Mouse (Mus musculus): ENCODE measurements around the gene Mthfr. TPM values are rescaled to one million over a fixed set of nuclear protein-coding genes. Genes with fewer than 3 reads are reported as not detected.

The Mthfr gene
- polyA plus RNA-seq, 1 experiment from 2014 or later: 34.5 TPM

DNA sequence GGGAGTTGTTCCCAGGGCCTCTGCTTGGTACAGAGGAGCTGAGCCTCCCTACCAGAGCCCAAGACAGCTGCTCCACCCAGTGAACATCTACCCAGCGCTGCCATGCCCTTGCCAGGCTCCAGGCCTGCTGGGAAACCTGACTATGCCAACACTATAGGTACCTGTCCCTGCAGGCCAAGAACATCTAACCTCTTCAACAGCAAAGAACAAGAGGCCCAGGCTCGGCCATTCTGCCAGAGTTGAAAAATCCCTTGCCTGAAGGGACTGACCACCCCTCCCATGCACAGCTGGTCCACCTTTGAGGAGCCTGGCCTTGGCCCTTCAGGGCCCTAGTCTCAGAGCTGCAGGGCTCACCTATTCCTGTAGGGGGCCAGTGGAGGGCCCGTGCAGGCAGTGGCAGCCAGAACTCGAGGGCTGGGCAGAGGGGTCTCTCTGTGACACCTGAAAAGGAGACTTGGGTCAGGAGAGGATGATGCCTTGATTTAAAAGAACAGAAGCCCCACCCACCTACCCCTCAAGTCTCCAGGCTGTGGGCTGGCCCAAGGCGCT is 18.9 kb downstream of the Mthfr start:
- no peak overlapping the region for H3K4me3 ChIP-seq
- H3K27me3 ChIP-seq: no peaks in the 10 kb centered on the region
- ATAC-seq (ENCODE audit: low FRiP score): no peak
- no peaks in the 10 kb centered on the region for H3K4me1 ChIP-seq
- peaks cover 63% of the 10 kb centered on the region for H3K36me3 ChIP-seq
- no peaks in the 10 kb centered on the region for H3K9me3 ChIP-seq (replicated peaks)
- no peak overlapping the region for H3K27ac ChIP-seq
- no peak overlapping the region for H3K4me2 ChIP-seq (replicated peaks)
- WGBS: 78% methylated on average over 5 of the region's 5 CpGs
- H3K9ac ChIP-seq: no peak overlapping the region

GRCm38 (mm10) chr4:148058218-148058819 is 19.4 kb downstream of the Mthfr start:
- Histone ChIP-seq H3K4me1 (no peaks in the 10 kb centered on the region), H3K36me3 (peaks cover 57% of the 10 kb centered on the region), H3K4me3 (no peak overlapping the region), H3K27ac (no peak overlapping the region), H3K9me3 (replicated peaks) (no peaks in the 10 kb centered on the region), H3K27me3 (no peaks in the 10 kb centered on the region), H3K9ac (no peak overlapping the region), H3K4me2 (replicated peaks) (no peak overlapping the region)
- ATAC-seq (ENCODE audit: low FRiP score): no peak
- WGBS: 89% methylated on average over 9 of the region's 9 CpGs

GRCm38 (mm10) chr4:148058993-148059392 is 20.1 kb downstream of the Mthfr start:
- Histone ChIP-seq H3K4me1 (no peaks in the 10 kb centered on the region), H3K9ac (no peak overlapping the region), H3K4me3 (no peak overlapping the region), H3K36me3 (peaks cover 51% of the 10 kb centered on the region), H3K27ac (no peak overlapping the region), H3K27me3 (no peaks in the 10 kb centered on the region), H3K9me3 (replicated peaks) (no peaks in the 10 kb centered on the region), H3K4me2 (replicated peaks) (no peak overlapping the region)
- no peak for ATAC-seq (ENCODE audit: low FRiP score)
- WGBS: 83% methylated on average over 6 of the region's 6 CpGs

DNA sequence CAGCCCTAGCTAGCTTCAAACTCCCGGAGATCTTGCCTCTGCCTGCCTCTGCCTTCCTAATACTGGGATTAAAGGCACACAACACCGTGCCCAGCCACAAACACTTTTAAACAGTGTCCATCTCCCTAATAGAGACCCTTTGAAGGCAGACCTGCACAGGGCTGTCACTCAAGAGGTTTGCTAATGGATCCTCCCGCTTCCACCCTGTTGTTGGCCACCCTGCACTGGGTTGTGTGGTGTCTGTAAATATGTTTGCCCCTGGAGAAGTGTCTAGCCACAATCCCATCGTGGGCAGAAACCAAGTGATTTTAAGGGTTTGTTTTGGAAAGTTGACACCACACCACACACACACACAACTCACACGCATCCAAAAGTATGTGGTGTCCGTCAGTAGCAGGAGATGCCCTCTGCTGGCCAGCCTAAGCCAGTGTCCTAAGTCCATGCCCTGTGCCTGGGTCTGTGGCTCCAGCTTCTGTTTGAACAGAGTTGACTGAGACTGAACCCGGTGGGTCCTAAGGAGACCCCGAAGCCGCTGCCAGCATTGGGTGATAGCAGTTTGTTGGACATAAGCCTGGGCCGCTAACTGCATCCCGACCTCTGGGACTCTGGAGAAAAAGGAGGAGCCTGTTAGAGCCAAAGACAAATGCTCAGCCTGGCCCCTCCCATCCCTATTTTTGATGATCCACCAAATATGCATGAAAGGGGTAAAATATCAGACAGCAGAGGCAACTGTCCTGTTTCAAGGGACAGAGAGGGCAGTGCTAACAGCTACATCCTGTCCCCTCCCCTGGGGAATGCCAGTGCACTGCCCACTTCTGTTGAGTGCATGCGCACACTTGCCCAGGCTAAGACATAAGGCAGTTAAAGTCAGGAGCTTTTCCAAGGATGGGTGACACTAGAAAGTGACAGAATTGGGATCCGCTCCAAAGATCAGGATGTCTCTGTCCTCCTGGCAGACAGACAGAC is 21.5 kb downstream of the Mthfr start:
- H3K4me3 ChIP-seq: no peak overlapping the region
- WGBS: 56% methylated on average over 13 of the region's 13 CpGs
- H3K27ac ChIP-seq: no peak overlapping the region
- H3K9me3 ChIP-seq (replicated peaks): no peaks in the 10 kb centered on the region
- 0 out of 2 replicates have a peak, but pooled peaks cover 4% of the 10 kb centered on the region for H3K27me3 ChIP-seq
- H3K36me3 ChIP-seq: peaks cover 38% of the 10 kb centered on the region
- no peaks in the 10 kb centered on the region for H3K4me1 ChIP-seq
- ATAC-seq (ENCODE audit: low FRiP score): 0 out of 2 replicates have a peak, but pooled peaks have one; percentile 15
- no peak overlapping the region for H3K9ac ChIP-seq
- H3K4me2 ChIP-seq (replicated peaks): no peak overlapping the region

- Histone ChIP-seq H3K4me3 (no peak overlapping the region), H3K27ac (no peak overlapping the region), H3K4me1 (peaks cover 6% of the 10 kb centered on the region), H3K9ac (no peak overlapping the region), H3K27me3 (0 out of 2 replicates have a peak, but pooled peaks cover 4% of the 10 kb centered on the region), H3K9me3 (replicated peaks) (no peaks in the 10 kb centered on the region), H3K4me2 (replicated peaks) (no peak overlapping the region), H3K36me3 (peaks cover 31% of the 10 kb centered on the region)
- ATAC-seq (ENCODE audit: low FRiP score): no peak
- WGBS: 92% methylated on average over 9 of the region's 9 CpGs
These were observed 22.2 kb downstream of the Mthfr start for GRCm38 (mm10) chr4:148061086-148061480.

- Histone ChIP-seq H3K27ac (no peak overlapping the region), H3K9ac (no peak overlapping the region), H3K4me2 (replicated peaks) (no peak overlapping the region), H3K4me1 (peaks cover 10% of the 10 kb centered on the region), H3K9me3 (replicated peaks) (no peaks in the 10 kb centered on the region), H3K4me3 (no peak overlapping the region), H3K27me3 (peaks cover 8% of the 10 kb centered on the region; the same call in 1 of the 2 replicates), H3K36me3 (no peaks in the 10 kb centered on the region)
- no peak for ATAC-seq (ENCODE audit: low FRiP score)
- WGBS: 28% methylated on average over 6 of the region's 6 CpGs
These were observed 27.0 kb downstream of the Mthfr start for GRCm38 (mm10) chr4:148065702-148066400.

GRCm38 (mm10) chr4:148066401-148066744 is 27.5 kb downstream of the Mthfr start:
- Histone ChIP-seq H3K4me2 (replicated peaks) (no peak overlapping the region), H3K36me3 (no peaks in the 10 kb centered on the region), H3K27me3 (peaks cover 8% of the 10 kb centered on the region; the same call in 1 of the 2 replicates), H3K27ac (no peak overlapping the region), H3K9me3 (replicated peaks) (no peaks in the 10 kb centered on the region), H3K4me1 (peaks cover 10% of the 10 kb centered on the region), H3K9ac (no peak overlapping the region), H3K4me3 (no peak overlapping the region)
- no peak for ATAC-seq (ENCODE audit: low FRiP score)
- 43% methylated on average over 9 of the region's 9 CpGs for WGBS

- H3K4me1 ChIP-seq: peaks cover 10% of the 10 kb centered on the region
- no peak overlapping the region for H3K4me3 ChIP-seq
- H3K27ac ChIP-seq: no peak overlapping the region
- no peak for ATAC-seq (ENCODE audit: low FRiP score)
- WGBS: 84% methylated on average over 8 of the region's 8 CpGs
- H3K27me3 ChIP-seq: peaks cover 8% of the 10 kb centered on the region; the same call in 1 of the 2 replicates
- no peak overlapping the region for H3K4me2 ChIP-seq (replicated peaks)
- no peaks in the 10 kb centered on the region for H3K36me3 ChIP-seq
- H3K9me3 ChIP-seq (replicated peaks): no peaks in the 10 kb centered on the region
- H3K9ac ChIP-seq: no peak overlapping the region
These were observed 28.5 kb downstream of the Mthfr start for GRCm38 (mm10) chr4:148067346-148067745.

GRCm38 (mm10) chr4:148069602-148070218 is 30.8 kb downstream of the Mthfr start:
- Histone ChIP-seq H3K4me3 (no peak overlapping the region), H3K4me2 (replicated peaks) (no peak overlapping the region), H3K27ac (no peak overlapping the region), H3K9me3 (replicated peaks) (no peaks in the 10 kb centered on the region), H3K4me1 (peaks cover 10% of the 10 kb centered on the region), H3K36me3 (no peaks in the 10 kb centered on the region), H3K9ac (no peak overlapping the region), H3K27me3 (peaks cover 5% of the 10 kb centered on the region; the same call in 1 of the 2 replicates)
- ATAC-seq (ENCODE audit: low FRiP score): no peak
- 88% methylated on average over 9 of the region's 9 CpGs for WGBS

GRCm38 (mm10) chr4:148071508-148071907 is 32.6 kb downstream of the Mthfr start:
- WGBS: 56% methylated on average over 5 of the region's 5 CpGs
- no peak for ATAC-seq (ENCODE audit: low FRiP score)

DNA sequence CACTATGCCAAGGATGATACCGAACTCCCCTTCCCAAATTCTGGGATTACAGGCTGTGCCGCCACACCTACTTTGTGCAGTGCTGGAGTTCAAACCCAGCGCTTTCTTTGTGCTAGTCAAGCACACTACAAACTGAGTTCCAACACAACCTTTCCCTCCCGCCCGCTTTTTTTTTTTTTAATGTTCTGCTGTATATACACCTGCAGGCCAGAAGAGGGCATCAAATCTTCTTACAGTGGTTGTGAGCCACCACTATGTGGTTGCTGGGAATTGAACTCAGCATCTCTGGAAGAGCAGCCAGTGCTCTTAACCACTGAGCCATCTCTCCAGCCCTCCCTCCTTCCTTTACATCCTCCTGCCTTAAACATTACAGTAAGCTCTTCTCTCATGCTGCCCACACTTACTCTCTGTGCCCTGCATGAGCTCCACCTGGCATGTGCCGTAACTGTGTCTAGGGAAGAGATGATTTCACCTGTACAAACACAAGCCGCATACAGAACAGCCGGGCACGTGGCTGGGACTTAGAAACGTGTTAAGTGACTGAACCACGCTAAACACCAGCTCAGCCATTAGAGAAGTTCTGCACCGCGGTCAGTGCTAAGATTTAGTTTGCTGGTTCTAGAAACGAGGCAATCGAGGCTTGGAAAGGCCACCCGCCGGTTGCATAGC is 35.8 kb downstream of the Mthfr start:
- Histone ChIP-seq H3K4me1 (no peaks in the 10 kb centered on the region), H3K36me3 (no peaks in the 10 kb centered on the region), H3K27me3 (no peaks in the 10 kb centered on the region; the same call in 1 of the 2 replicates), H3K9me3 (replicated peaks) (no peaks in the 10 kb centered on the region), H3K4me2 (replicated peaks) (peak overlapping the region; percentile 44), H3K9ac (peak overlapping the region; percentile 24; the same call in 1 of the 2 replicates), H3K4me3 (peak overlapping the region; percentile 16; the same call in 1 of the 2 replicates), H3K27ac (no peak overlapping the region)
- ATAC-seq (ENCODE audit: low FRiP score): no peak
- 44% methylated on average over 17 of the region's 17 CpGs for WGBS

More at GRCm38 (mm10) chr4:148071508-148071907, 32.6 kb downstream of the Mthfr start:
- H3K27me3 ChIP-seq: peaks cover 4% of the 10 kb centered on the region; the same call in 1 of the 2 replicates
- no peak overlapping the region for H3K9ac ChIP-seq
- H3K36me3 ChIP-seq: no peaks in the 10 kb centered on the region
- no peak overlapping the region for H3K4me3 ChIP-seq
- no peaks in the 10 kb centered on the region for H3K9me3 ChIP-seq (replicated peaks)
- H3K4me2 ChIP-seq (replicated peaks): no peak overlapping the region
- H3K4me1 ChIP-seq: no peaks in the 10 kb centered on the region
- no peak overlapping the region for H3K27ac ChIP-seq
